Mouse (Mus musculus): ENCODE results near the gene Inmt.

Inmt gene

GRCm38 (mm10) chr6:55159256-55159655, 15.6 kb downstream of the Inmt start:
- peak; percentile 42; the same call in 1 of the 2 replicates for TF ChIP-seq POU5F1 (IDR thresholded peaks at IDR 0.05; ENCODE audit: borderline replicate concordance, low read length)
- no peak for TF ChIP-seq NANOG (IDR thresholded peaks at IDR 0.05; ENCODE audit: borderline replicate concordance, low read length)
- no peak for TF ChIP-seq CTCF (conservative IDR thresholded peaks at IDR 0.05; ENCODE audit: low read length)
- peaks cover 53% of the 10 kb centered on the region for H3K4me1 ChIP-seq (replicated peaks; ENCODE audit: low read depth, low read length)
- H3K9me3 ChIP-seq (ENCODE audit: low read length): no peaks in the 10 kb centered on the region; the same call in 1 of the 2 replicates
- 0 out of 2 replicates have a peak, but pooled peaks cover 1% of the 10 kb centered on the region for H3K27me3 ChIP-seq (ENCODE audit: insufficient read depth, low read length)
- no peaks in the 10 kb centered on the region for H3K36me3 ChIP-seq (ENCODE audit: insufficient read depth, low read length)
- no peak overlapping the region for H3K4me3 ChIP-seq (replicated peaks; ENCODE audit: low read length)

DNA sequence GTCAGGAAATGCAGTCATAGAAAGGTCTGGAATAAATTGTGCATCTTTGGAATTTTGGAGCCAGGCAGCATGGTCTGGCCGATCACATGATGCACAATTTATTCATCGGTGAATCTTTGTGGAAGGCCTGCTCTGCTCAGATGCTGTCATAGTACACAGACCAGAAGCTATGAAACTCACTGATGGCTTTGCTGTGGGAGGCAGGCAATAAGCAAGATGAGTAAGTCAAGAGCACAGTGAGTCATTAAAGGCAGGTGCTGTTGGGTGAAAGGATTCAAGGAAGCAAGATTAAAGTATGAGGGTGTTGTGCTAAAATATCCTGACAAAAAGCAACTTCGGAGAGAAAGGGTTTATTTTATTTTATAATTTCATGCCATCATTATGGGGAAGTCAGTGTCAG, 22.6 kb downstream of the Inmt start:
- Histone ChIP-seq H3K4me3 (replicated peaks; ENCODE audit: low read length) (no peak overlapping the region), H3K4me1 (replicated peaks; ENCODE audit: low read depth, low read length) (0 out of 2 replicates have a peak, but pooled peaks cover under 1% of the 10 kb centered on the region), H3K27me3 (ENCODE audit: insufficient read depth, low read length) (no peaks in the 10 kb centered on the region), H3K36me3 (ENCODE audit: insufficient read depth, low read length) (no peaks in the 10 kb centered on the region), H3K9me3 (ENCODE audit: low read length) (no peaks in the 10 kb centered on the region)
- TF ChIP-seq POU5F1 (IDR thresholded peaks at IDR 0.05; ENCODE audit: borderline replicate concordance, low read length): no peak

DNA sequence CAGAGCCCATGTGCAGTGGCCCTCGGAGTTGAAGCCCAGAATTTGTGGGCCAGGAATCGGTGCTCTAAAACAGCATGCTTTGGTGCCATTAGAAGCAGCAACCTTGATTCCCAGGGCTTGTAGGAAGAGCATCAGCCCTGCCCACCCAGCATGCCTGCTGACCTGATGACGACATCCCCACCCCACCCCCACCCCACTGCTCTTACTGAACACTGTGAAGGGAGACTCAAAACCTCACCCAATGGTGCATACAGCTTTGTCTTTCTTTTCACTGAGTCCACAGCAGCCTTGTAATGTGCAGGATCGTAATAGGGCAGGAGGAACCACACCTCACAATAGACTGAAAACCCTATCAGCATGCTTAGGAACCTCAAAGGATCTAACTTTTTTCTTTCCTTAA, 28.7 kb downstream of the Inmt start:
- no peak for TF ChIP-seq NANOG (IDR thresholded peaks at IDR 0.05; ENCODE audit: borderline replicate concordance, low read length)
- no peak for TF ChIP-seq CTCF (conservative IDR thresholded peaks at IDR 0.05; ENCODE audit: low read length)
- TF ChIP-seq POU5F1 (IDR thresholded peaks at IDR 0.05; ENCODE audit: borderline replicate concordance, low read length): no peak
- Histone ChIP-seq H3K9me3 (ENCODE audit: low read length) (peaks cover 12% of the 10 kb centered on the region), H3K36me3 (ENCODE audit: insufficient read depth, low read length) (no peaks in the 10 kb centered on the region)

DNA sequence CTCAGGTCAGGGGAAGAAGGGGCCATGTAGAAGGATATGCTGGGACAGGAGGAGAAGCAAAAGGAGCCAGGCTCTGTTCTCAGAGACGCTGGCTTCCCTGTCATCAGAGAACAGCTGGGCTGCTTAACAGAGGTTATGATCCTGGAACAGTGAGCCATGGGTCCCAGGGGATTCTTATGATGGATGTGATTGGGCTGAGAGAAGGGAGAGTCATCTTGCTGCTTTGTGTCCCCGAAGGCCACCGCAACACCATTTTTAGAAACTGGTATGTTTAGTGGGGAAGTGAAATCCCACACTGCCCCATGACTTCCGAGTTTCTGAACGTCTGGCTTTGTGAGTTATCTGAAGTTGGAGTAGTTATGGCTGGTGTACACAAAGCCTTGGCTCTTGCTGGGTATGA, 29.6 kb downstream of the Inmt start:
- H3K36me3 ChIP-seq (ENCODE audit: insufficient read depth, low read length): no peaks in the 10 kb centered on the region
- H3K4me3 ChIP-seq (replicated peaks; ENCODE audit: low read length): no peak overlapping the region
- TF ChIP-seq NANOG (IDR thresholded peaks at IDR 0.05; ENCODE audit: borderline replicate concordance, low read length) (no peak), POU5F1 (IDR thresholded peaks at IDR 0.05; ENCODE audit: borderline replicate concordance, low read length) (no peak), CTCF (conservative IDR thresholded peaks at IDR 0.05; ENCODE audit: low read length) (no peak)
- peaks cover 12% of the 10 kb centered on the region for H3K9me3 ChIP-seq (ENCODE audit: low read length)
- no peaks in the 10 kb centered on the region for H3K27me3 ChIP-seq (ENCODE audit: insufficient read depth, low read length)
- H3K4me1 ChIP-seq (replicated peaks; ENCODE audit: low read depth, low read length): peaks cover 6% of the 10 kb centered on the region

More for the DNA sequence above, 28.7 kb downstream of the Inmt start:
- Histone ChIP-seq H3K27me3 (ENCODE audit: insufficient read depth, low read length) (no peaks in the 10 kb centered on the region), H3K4me1 (replicated peaks; ENCODE audit: low read depth, low read length) (peaks cover 6% of the 10 kb centered on the region), H3K4me3 (replicated peaks; ENCODE audit: low read length) (no peak overlapping the region)

- peaks cover 19% of the 10 kb centered on the region for H3K9me3 ChIP-seq (ENCODE audit: low read length)
- no peaks in the 10 kb centered on the region for H3K36me3 ChIP-seq (ENCODE audit: insufficient read depth, low read length)
- no peak for TF ChIP-seq CTCF (conservative IDR thresholded peaks at IDR 0.05; ENCODE audit: low read length)
- no peak for TF ChIP-seq NANOG (IDR thresholded peaks at IDR 0.05; ENCODE audit: borderline replicate concordance, low read length)
- no peak for TF ChIP-seq POU5F1 (IDR thresholded peaks at IDR 0.05; ENCODE audit: borderline replicate concordance, low read length)
- no peaks in the 10 kb centered on the region for H3K27me3 ChIP-seq (ENCODE audit: insufficient read depth, low read length)
- no peak overlapping the region for H3K4me3 ChIP-seq (replicated peaks; ENCODE audit: low read length)
- peaks cover 8% of the 10 kb centered on the region; the same call in 1 of the 2 replicates for H3K4me1 ChIP-seq (replicated peaks; ENCODE audit: low read depth, low read length)
Measured at GRCm38 (mm10) chr6:55138343-55138742, 36.5 kb downstream of the Inmt start.

DNA sequence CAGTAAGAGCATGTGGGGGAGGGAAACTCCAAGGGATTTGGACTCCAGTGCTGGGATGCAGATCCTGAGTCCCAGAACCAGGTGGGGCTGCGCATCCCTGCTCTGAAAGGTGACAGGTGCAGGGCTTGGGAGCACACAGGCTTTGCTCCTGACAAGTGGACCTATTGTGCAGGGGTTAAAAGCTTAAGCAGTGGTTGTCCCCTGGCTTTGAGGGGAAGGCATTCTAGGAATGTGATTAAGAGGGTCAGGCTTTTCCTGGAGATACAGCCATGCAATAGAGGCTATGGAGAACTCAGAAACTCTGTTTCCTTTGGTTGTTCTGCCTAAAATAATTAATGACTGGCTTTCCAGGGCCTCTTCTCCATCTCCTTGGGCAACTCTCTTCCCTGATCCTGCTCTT, 41.4 kb downstream of the Inmt start:
- Histone ChIP-seq H3K27me3 (ENCODE audit: insufficient read depth, low read length) (peaks cover 13% of the 10 kb centered on the region), H3K4me3 (replicated peaks; ENCODE audit: low read length) (no peak overlapping the region), H3K4me1 (replicated peaks; ENCODE audit: low read depth, low read length) (peaks cover 17% of the 10 kb centered on the region), H3K36me3 (ENCODE audit: insufficient read depth, low read length) (no peaks in the 10 kb centered on the region), H3K9me3 (ENCODE audit: low read length) (peaks cover 15% of the 10 kb centered on the region)
- TF ChIP-seq CTCF (conservative IDR thresholded peaks at IDR 0.05; ENCODE audit: low read length) (no peak), NANOG (IDR thresholded peaks at IDR 0.05; ENCODE audit: borderline replicate concordance, low read length) (no peak), POU5F1 (IDR thresholded peaks at IDR 0.05; ENCODE audit: borderline replicate concordance, low read length) (no peak)

GRCm38 (mm10) chr6:55132794-55133193, 42.0 kb downstream of the Inmt start, which contains the start of gene Crhr2:
Gene Crhr2, minus strand, starts transcription at chr6:55133016.
- Histone ChIP-seq H3K36me3 (ENCODE audit: insufficient read depth, low read length) (no peaks in the 10 kb centered on the region), H3K27me3 (ENCODE audit: insufficient read depth, low read length) (peaks cover 13% of the 10 kb centered on the region), H3K4me1 (replicated peaks; ENCODE audit: low read depth, low read length) (peaks cover 21% of the 10 kb centered on the region), H3K9me3 (ENCODE audit: low read length) (peaks cover 15% of the 10 kb centered on the region), H3K4me3 (replicated peaks; ENCODE audit: low read length) (no peak within 1 kb of the TSS)
- no peak for TF ChIP-seq CTCF (conservative IDR thresholded peaks at IDR 0.05; ENCODE audit: low read length)
- no peak for TF ChIP-seq NANOG (IDR thresholded peaks at IDR 0.05; ENCODE audit: borderline replicate concordance, low read length)
- TF ChIP-seq POU5F1 (IDR thresholded peaks at IDR 0.05; ENCODE audit: borderline replicate concordance, low read length): no peak

DNA sequence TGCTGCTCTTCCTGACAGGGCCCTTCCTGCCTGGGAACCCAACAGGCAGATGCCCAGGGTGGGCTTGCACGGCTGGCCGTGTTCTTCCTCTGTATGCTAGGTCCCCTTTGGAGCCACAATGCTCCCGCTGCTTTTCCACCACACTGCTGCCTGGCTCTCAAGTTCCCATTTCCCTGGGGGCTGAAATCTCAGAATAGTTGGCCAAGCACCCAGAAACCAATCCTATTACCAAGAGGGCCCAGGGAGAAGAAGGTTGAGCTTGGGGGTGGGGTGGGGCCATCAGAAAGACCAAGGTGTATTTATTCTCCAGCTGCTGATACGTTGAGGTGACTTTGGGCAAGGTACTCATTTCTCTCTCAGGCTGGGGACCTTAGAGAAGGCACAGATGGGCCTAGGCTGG, 43.5 kb downstream of the Inmt start:
- H3K27me3 ChIP-seq (ENCODE audit: insufficient read depth, low read length): peaks cover 25% of the 10 kb centered on the region
- H3K9me3 ChIP-seq (ENCODE audit: low read length): peaks cover 5% of the 10 kb centered on the region
- TF ChIP-seq CTCF (conservative IDR thresholded peaks at IDR 0.05; ENCODE audit: low read length) (no peak), NANOG (IDR thresholded peaks at IDR 0.05; ENCODE audit: borderline replicate concordance, low read length) (no peak), POU5F1 (IDR thresholded peaks at IDR 0.05; ENCODE audit: borderline replicate concordance, low read length) (no peak)
- peaks cover 23% of the 10 kb centered on the region for H3K4me1 ChIP-seq (replicated peaks; ENCODE audit: low read depth, low read length)
- no peak overlapping the region for H3K4me3 ChIP-seq (replicated peaks; ENCODE audit: low read length)
- no peaks in the 10 kb centered on the region for H3K36me3 ChIP-seq (ENCODE audit: insufficient read depth, low read length)

GRCm38 (mm10) chr6:55130631-55131030, 44.2 kb downstream of the Inmt start:
- Histone ChIP-seq H3K4me1 (replicated peaks; ENCODE audit: low read depth, low read length) (peaks cover 23% of the 10 kb centered on the region), H3K36me3 (ENCODE audit: insufficient read depth, low read length) (no peaks in the 10 kb centered on the region), H3K9me3 (ENCODE audit: low read length) (no peaks in the 10 kb centered on the region), H3K27me3 (ENCODE audit: insufficient read depth, low read length) (peaks cover 31% of the 10 kb centered on the region), H3K4me3 (replicated peaks; ENCODE audit: low read length) (no peak overlapping the region)
- TF ChIP-seq NANOG (IDR thresholded peaks at IDR 0.05; ENCODE audit: borderline replicate concordance, low read length) (no peak), POU5F1 (IDR thresholded peaks at IDR 0.05; ENCODE audit: borderline replicate concordance, low read length) (no peak), CTCF (conservative IDR thresholded peaks at IDR 0.05; ENCODE audit: low read length) (no peak)

Measured in E14TG2a.4 (cell line).